Mouse (Mus musculus) stomach, postnatal 0 days (tissue): ENCODE measurements at regions not wholly inside any gene's neighbourhood (a gene's known extent, or its start where the extent isn't known, plus 50 kb on each side); places are given as distances from the start of the nearest gene placed in this dataset.

Experiments used
- ATAC-seq: fragments of 200-750 bp; cut with Nextera tagmentation; 2 replicates; pipeline ENCODE4 v1.8.0; 2017; ENCODE audit not compliant: low FRiP score, low TSS enrichment
- DNase-seq: peaks from one replicate; pipeline ENCODE4 v3.0.0-alpha.2; 2016; ENCODE audit warnings: low spot score
- H3K27ac ChIP-seq: fragments of 300-500 bp; sonication (generic); replicated peaks from 2 replicates; pipeline ENCODE4 v1.5.1; 2014; ENCODE audit warnings: mild to moderate bottlenecking, control low read depth
- H3K27me3 ChIP-seq: fragments of 300-500 bp; sonication (generic); 2 replicates; pipeline ENCODE4 v1.6.1; 2014; ENCODE audit warnings: low read length; ENCODE audit not compliant: control insufficient read depth, insufficient read depth
- H3K36me3 ChIP-seq: fragments of 300-500 bp; sonication (generic); 2 replicates; pipeline ENCODE4 v1.6.1; 2014; ENCODE audit warnings: low read length, mixed read lengths; ENCODE audit not compliant: control insufficient read depth, insufficient read depth
- H3K4me1 ChIP-seq: fragments of 300-500 bp; sonication (generic); replicated peaks from 2 replicates; pipeline ENCODE4 v1.6.1; 2014; ENCODE audit warnings: antibody characterized with exemption; ENCODE audit not compliant: control insufficient read depth, insufficient read depth
- H3K4me2 ChIP-seq: fragments of 300-500 bp; sonication (generic); replicated peaks from 2 replicates; pipeline ENCODE4 v1.6.1; 2014; ENCODE audit warnings: low read depth, mild to moderate bottlenecking, control low read depth, moderate library complexity
- H3K4me3 ChIP-seq: fragments of 300-500 bp; sonication (generic); 2 replicates; pipeline ENCODE4 v1.5.1; 2014; ENCODE audit warnings: low read depth, low read length, control low read depth
- H3K9ac ChIP-seq: fragments of 300-500 bp; sonication (generic); 2 replicates; pipeline ENCODE4 v1.6.1; 2014; ENCODE audit warnings: mild to moderate bottlenecking, low read length, control low read depth, mixed read lengths
- H3K9me3 ChIP-seq: fragments of 300-500 bp; sonication (generic); 2 replicates; pipeline ENCODE4 v1.6.1; 2016; ENCODE audit warnings: low read length; ENCODE audit not compliant: control insufficient read depth
- CTCF ChIP-seq: IDR thresholded peaks from 2 replicates; pipeline ENCODE4 v1.5.1; 2016; ENCODE audit warnings: antibody characterized with exemption, low read depth, mild to moderate bottlenecking, moderate library complexity
- EP300 ChIP-seq: optimal IDR thresholded peaks from 2 replicates; pipeline ENCODE3; 2016; ENCODE audit warnings: antibody characterized with exemption
- WGBS: fragments of 180-500 bp; shearing (Covaris S2); extraction: QIAGEN DNeasy Blood & Tissue Kit; methylation state at CpG from one replicate; pipeline ENCODE4 v1.1.7; 2014; 5-methylcytosine and 5-hydroxymethylcytosine counted together

DNA sequence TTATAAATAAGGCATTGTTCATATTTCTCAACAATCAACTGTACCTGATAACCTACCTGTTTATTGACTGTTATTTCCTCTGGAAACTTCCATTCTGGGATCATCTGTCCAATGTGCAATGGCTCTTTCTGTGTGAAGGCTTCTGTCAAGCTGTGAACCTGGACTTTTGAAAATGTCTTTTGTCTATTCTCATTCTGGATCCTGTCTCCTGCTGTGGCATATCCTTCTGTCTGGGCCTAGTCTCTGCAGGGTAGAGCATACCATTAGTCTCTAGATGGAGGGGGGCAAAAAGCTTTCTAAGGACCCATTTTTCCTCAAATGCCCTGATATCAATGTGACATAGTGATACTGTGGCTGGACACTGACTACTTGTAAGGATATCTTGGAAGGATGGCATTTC lies 237.4 kb upstream of the Nrip1 start:
- TF ChIP-seq CTCF = no peak
- no peak for TF ChIP-seq EP300
- Histone ChIP-seq H3K4me1 (no peaks in the 10 kb centered on the region), H3K9ac (no peak overlapping the region), H3K27me3 (no peaks in the 10 kb centered on the region), H3K27ac (no peak overlapping the region), H3K36me3 (no peaks in the 10 kb centered on the region), H3K9me3 (no peaks in the 10 kb centered on the region), H3K4me3 (no peak overlapping the region), H3K4me2 (no peak overlapping the region)
- DNase-seq (no peak), ATAC-seq (no peak)

DNA sequence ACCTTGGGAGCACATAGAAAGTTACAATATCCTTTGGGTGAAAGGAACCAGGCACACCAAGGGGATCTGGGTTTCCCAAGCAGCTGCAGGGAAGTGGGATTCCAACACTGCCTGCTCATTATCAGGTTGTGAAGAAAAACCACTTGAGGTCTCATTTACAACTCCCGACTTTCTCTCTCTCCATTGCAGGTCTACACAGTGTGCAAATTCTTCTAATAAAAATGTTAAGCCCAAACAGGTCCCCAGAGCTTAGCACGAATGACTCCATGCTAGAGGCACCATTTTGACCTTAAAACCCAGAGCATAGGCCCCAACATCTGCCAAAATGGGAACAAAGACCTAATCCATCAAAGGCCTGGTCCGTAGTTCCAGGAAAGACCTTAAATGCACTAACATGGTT lies 231.3 kb upstream of the Nrip1 start:
- ATAC-seq = no peak
- H3K4me2 ChIP-seq = no peak overlapping the region
- TF ChIP-seq CTCF = no peak
- no peak for TF ChIP-seq EP300
- no peak overlapping the region for H3K27ac ChIP-seq
- WGBS = 65% methylated on average over 3 of the region's 3 CpGs
- H3K9ac ChIP-seq = no peak overlapping the region
- H3K27me3 ChIP-seq = no peaks in the 10 kb centered on the region
- H3K9me3 ChIP-seq = no peaks in the 10 kb centered on the region
- H3K36me3 ChIP-seq = no peaks in the 10 kb centered on the region
- DNase-seq = no peak
- H3K4me1 ChIP-seq = no peaks in the 10 kb centered on the region
- H3K4me3 ChIP-seq = no peak overlapping the region

DNA sequence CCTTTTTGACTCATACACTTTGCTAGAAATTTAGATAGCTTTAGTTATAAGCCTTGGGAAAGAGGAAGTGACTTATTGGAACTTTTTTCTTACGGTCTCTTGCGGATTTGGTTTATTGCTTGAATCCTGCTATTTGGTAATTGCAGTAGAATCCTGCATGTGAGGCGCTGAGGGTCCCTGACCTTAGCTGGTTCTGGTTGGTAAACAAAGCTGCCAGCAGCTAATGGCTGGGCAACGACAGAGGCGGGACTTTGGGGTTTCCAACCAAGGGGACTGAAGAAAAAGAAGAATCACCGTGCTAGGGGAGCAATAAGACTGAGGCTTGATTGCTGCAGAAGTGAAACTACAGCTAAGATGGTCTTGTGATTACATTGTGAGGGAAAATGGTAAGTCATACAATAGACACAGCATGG lies 230.2 kb upstream of the Nrip1 start:
- no peak for ATAC-seq
- Histone ChIP-seq H3K27me3 (no peaks in the 10 kb centered on the region), H3K27ac (no peak overlapping the region), H3K4me3 (no peak overlapping the region), H3K36me3 (no peaks in the 10 kb centered on the region), H3K4me1 (no peaks in the 10 kb centered on the region), H3K4me2 (no peak overlapping the region), H3K9me3 (no peaks in the 10 kb centered on the region), H3K9ac (no peak overlapping the region)
- TF ChIP-seq EP300 = no peak
- TF ChIP-seq CTCF = no peak
- WGBS = 39% methylated on average over 6 of the region's 6 CpGs
- no peak for DNase-seq

DNA sequence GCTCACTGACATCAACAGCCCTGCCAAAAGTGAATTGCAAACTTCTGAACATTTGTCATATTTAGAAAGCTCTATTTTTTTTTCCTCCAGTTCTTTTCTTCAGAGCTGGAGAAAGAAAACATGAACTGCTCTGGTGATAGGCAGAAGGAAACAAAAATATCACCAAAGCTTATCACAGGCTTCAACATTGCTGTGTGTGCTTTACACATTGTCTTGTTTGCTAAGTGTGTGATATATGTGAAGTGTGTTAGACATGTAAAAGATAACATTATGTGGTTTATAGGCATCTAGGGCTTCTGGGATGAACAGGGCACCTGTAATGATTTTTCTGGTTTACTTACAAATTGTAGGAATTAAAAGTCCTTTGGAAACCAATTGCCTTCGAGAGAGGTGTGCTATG lies 229.8 kb upstream of the Nrip1 start:
- no peak for DNase-seq
- Histone ChIP-seq H3K27me3 (no peaks in the 10 kb centered on the region), H3K4me1 (no peaks in the 10 kb centered on the region), H3K9ac (no peak overlapping the region), H3K27ac (no peak overlapping the region), H3K4me3 (no peak overlapping the region), H3K36me3 (no peaks in the 10 kb centered on the region), H3K4me2 (no peak overlapping the region), H3K9me3 (no peaks in the 10 kb centered on the region)
- TF ChIP-seq EP300 (no peak), CTCF (no peak)
- no peak for ATAC-seq
- 48% methylated on average over 1 of the region's 1 CpGs for WGBS

DNA sequence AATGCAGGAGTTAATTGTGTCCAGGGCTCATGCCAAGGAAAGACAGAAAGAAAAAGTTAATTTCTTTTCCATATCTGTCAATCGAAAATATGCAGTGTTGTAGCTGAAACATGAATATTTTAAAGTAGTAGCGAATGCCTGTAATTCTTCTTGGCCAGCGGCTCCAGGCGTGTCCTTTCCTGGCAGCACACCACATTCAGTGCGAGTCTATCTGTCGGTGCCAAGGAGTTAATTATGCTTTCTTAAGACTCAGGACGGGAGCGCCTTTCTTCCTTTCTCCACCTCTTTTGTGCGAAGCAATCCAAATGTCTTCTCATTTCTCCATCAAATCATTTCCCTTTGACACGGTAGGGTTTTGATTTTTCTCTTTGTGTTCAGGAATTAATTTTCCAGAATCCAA lies 226.5 kb upstream of the Nrip1 start:
- TF ChIP-seq CTCF = no peak
- TF ChIP-seq EP300 = no peak
- Histone ChIP-seq H3K36me3 (no peaks in the 10 kb centered on the region), H3K9ac (no peak overlapping the region), H3K4me2 (no peak overlapping the region), H3K27ac (no peak overlapping the region), H3K9me3 (no peaks in the 10 kb centered on the region), H3K27me3 (no peaks in the 10 kb centered on the region), H3K4me3 (no peak overlapping the region), H3K4me1 (no peaks in the 10 kb centered on the region)
- 31% methylated on average over 10 of the region's 10 CpGs for WGBS
- DNase-seq (no peak), ATAC-seq (no peak)

DNA sequence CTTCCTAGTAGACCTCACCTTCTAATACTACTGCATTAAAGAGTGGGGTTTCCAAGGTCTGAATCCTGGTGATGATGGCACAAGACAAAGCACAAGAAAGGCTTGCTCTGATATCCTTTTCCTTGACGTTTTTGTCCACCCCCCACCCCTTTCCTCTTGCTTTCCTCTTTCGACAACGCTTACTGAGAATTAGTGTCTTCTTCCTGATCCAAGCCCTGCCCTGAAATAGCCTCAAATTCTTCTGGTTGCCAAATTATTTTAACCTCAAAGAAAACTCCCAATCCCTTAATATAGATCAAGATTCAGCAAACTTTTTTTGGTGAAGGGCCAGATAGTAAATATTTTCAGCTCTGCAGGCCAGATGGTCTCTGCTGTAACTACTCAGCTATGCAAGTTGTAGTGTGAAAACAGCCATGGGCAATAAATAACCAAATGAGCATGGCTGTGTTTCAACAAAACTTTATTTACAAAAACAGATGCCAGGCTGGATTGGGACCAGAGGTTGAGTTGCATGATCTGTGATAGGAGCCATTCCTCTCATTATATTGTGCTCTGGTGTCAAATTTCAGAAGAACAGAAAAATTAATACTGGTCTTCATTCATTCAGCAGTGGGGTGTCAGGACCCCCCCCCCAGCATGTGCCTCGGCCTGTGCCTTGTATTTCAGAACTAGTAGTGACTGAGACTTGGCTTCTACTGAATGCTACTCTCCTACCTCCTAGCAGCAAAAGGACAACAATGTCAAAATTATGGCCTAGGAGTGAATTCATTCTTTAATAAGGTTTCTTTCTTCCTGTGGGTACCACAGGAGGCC lies 218.5 kb upstream of the Nrip1 start:
- Histone ChIP-seq H3K27me3 (no peaks in the 10 kb centered on the region; the same call in 1 of the 2 replicates), H3K4me2 (no peak overlapping the region), H3K4me3 (no peak overlapping the region), H3K36me3 (no peaks in the 10 kb centered on the region), H3K9ac (no peak overlapping the region), H3K9me3 (no peaks in the 10 kb centered on the region), H3K27ac (no peak overlapping the region), H3K4me1 (no peaks in the 10 kb centered on the region)
- WGBS = 47% methylated on average over 4 of the region's 4 CpGs
- TF ChIP-seq CTCF (no peak), EP300 (no peak)
- no peak for ATAC-seq
- DNase-seq = no peak
